Mouse (Mus musculus): ENCODE results near the gene Fndc3b. TPM values are rescaled to one million over a fixed set of nuclear protein-coding genes. Genes with fewer than 3 reads are reported as not detected.
"Not testable (repeated sequence)": the region's sequence is repeated elsewhere in the genome, so short reads cannot be mapped to it uniquely, and the experiment has no call there.

Fndc3b gene
- polyA plus RNA-seq, 1 experiment from 2014 or later, result 11.3 TPM

- Histone ChIP-seq H3K36me3 (replicated peaks; ENCODE audit: control insufficient read depth, insufficient read depth) (no peaks in the 10 kb centered on the region), H3K4me2 (replicated peaks) (no peak overlapping the region), H3K27ac (no peak overlapping the region), H3K9ac (no peak overlapping the region), H3K27me3 (ENCODE audit: control insufficient read depth, insufficient read depth, low read length) (no peaks in the 10 kb centered on the region), H3K9me3 (ENCODE audit: control insufficient read depth, low read length) (no peaks in the 10 kb centered on the region), H3K4me1 (replicated peaks; ENCODE audit: control insufficient read depth, insufficient read depth, low read length) (no peaks in the 10 kb centered on the region), H3K4me3 (replicated peaks; ENCODE audit: low read length) (no peak overlapping the region)
- no peak for ATAC-seq (ENCODE audit: low FRiP score)
- DNase-seq (ENCODE audit: low spot score), result no peak
- 89% methylated on average over 9 of the region's 9 CpGs for WGBS
These were observed 220.2 kb downstream of the Fndc3b start for GRCm38 (mm10) chr3:27490891-27491290.

GRCm38 (mm10) chr3:27489550-27489949 is 221.6 kb downstream of the Fndc3b start:
- Histone ChIP-seq H3K9ac (no peak overlapping the region), H3K9me3 (ENCODE audit: control insufficient read depth, low read length) (no peaks in the 10 kb centered on the region), H3K4me2 (replicated peaks) (no peak overlapping the region), H3K4me1 (replicated peaks; ENCODE audit: control insufficient read depth, insufficient read depth, low read length) (no peaks in the 10 kb centered on the region), H3K27me3 (ENCODE audit: control insufficient read depth, insufficient read depth, low read length) (no peaks in the 10 kb centered on the region), H3K4me3 (replicated peaks; ENCODE audit: low read length) (no peak overlapping the region), H3K27ac (no peak overlapping the region), H3K36me3 (replicated peaks; ENCODE audit: control insufficient read depth, insufficient read depth) (no peaks in the 10 kb centered on the region)
- WGBS, result 84% methylated on average over 6 of the region's 6 CpGs
- ATAC-seq (ENCODE audit: low FRiP score) (no peak), DNase-seq (ENCODE audit: low spot score) (no peak)

- 94% methylated on average over 4 of the region's 4 CpGs for WGBS
- H3K36me3 ChIP-seq (replicated peaks; ENCODE audit: control insufficient read depth, insufficient read depth), result no peaks in the 10 kb centered on the region
- no peak overlapping the region for H3K4me3 ChIP-seq (replicated peaks; ENCODE audit: low read length)
- DNase-seq (ENCODE audit: low spot score) (no peak), ATAC-seq (ENCODE audit: low FRiP score) (no peak)
- H3K27ac ChIP-seq, result no peak overlapping the region
- H3K9ac ChIP-seq, result no peak overlapping the region
- H3K27me3 ChIP-seq (ENCODE audit: control insufficient read depth, insufficient read depth, low read length), result no peaks in the 10 kb centered on the region
- H3K4me2 ChIP-seq (replicated peaks), result no peak overlapping the region
- no peaks in the 10 kb centered on the region for H3K4me1 ChIP-seq (replicated peaks; ENCODE audit: control insufficient read depth, insufficient read depth, low read length)
- no peaks in the 10 kb centered on the region for H3K9me3 ChIP-seq (ENCODE audit: control insufficient read depth, low read length)
These were observed 226.0 kb downstream of the Fndc3b start for GRCm38 (mm10) chr3:27485141-27485540.

GRCm38 (mm10) chr3:27484698-27485097 is 226.4 kb downstream of the Fndc3b start:
- no peak for ATAC-seq (ENCODE audit: low FRiP score)
- WGBS, result 67% methylated on average over 3 of the region's 3 CpGs
- no peak overlapping the region for H3K9ac ChIP-seq

GRCm38 (mm10) chr3:27483762-27484161 is 227.3 kb downstream of the Fndc3b start:
- WGBS, result 89% methylated on average over 10 of the region's 10 CpGs
- H3K27me3 ChIP-seq (ENCODE audit: control insufficient read depth, insufficient read depth, low read length), result no peaks in the 10 kb centered on the region

More at GRCm38 (mm10) chr3:27484698-27485097, 226.4 kb downstream of the Fndc3b start:
- H3K4me1 ChIP-seq (replicated peaks; ENCODE audit: control insufficient read depth, insufficient read depth, low read length), result no peaks in the 10 kb centered on the region
- H3K27me3 ChIP-seq (ENCODE audit: control insufficient read depth, insufficient read depth, low read length), result no peaks in the 10 kb centered on the region
- H3K27ac ChIP-seq, result no peak overlapping the region
- H3K36me3 ChIP-seq (replicated peaks; ENCODE audit: control insufficient read depth, insufficient read depth), result no peaks in the 10 kb centered on the region
- no peak overlapping the region for H3K4me2 ChIP-seq (replicated peaks)
- no peak for DNase-seq (ENCODE audit: low spot score)
- H3K9me3 ChIP-seq (ENCODE audit: control insufficient read depth, low read length), result no peaks in the 10 kb centered on the region
- no peak overlapping the region for H3K4me3 ChIP-seq (replicated peaks; ENCODE audit: low read length)

GRCm38 (mm10) chr3:27483321-27483720 is 227.8 kb downstream of the Fndc3b start:
- ATAC-seq (ENCODE audit: low FRiP score), result no peak
- H3K36me3 ChIP-seq (replicated peaks; ENCODE audit: control insufficient read depth, insufficient read depth), result no peaks in the 10 kb centered on the region
- no peak overlapping the region for H3K4me3 ChIP-seq (replicated peaks; ENCODE audit: low read length)
- H3K4me2 ChIP-seq (replicated peaks), result no peak overlapping the region
- H3K4me1 ChIP-seq (replicated peaks; ENCODE audit: control insufficient read depth, insufficient read depth, low read length), result no peaks in the 10 kb centered on the region
- no peak overlapping the region for H3K27ac ChIP-seq
- 94% methylated on average over 3 of the region's 3 CpGs for WGBS
- H3K9ac ChIP-seq, result no peak overlapping the region
- H3K27me3 ChIP-seq (ENCODE audit: control insufficient read depth, insufficient read depth, low read length), result no peaks in the 10 kb centered on the region
- H3K9me3 ChIP-seq (ENCODE audit: control insufficient read depth, low read length), result no peaks in the 10 kb centered on the region
- DNase-seq (ENCODE audit: low spot score), result no peak

More at GRCm38 (mm10) chr3:27483762-27484161, 227.3 kb downstream of the Fndc3b start:
- H3K4me1 ChIP-seq (replicated peaks; ENCODE audit: control insufficient read depth, insufficient read depth, low read length), result no peaks in the 10 kb centered on the region
- no peak overlapping the region for H3K4me2 ChIP-seq (replicated peaks)
- H3K9me3 ChIP-seq (ENCODE audit: control insufficient read depth, low read length), result no peaks in the 10 kb centered on the region
- no peak overlapping the region for H3K9ac ChIP-seq
- no peak overlapping the region for H3K27ac ChIP-seq
- ATAC-seq (ENCODE audit: low FRiP score) (no peak), DNase-seq (ENCODE audit: low spot score) (no peak)
- no peaks in the 10 kb centered on the region for H3K36me3 ChIP-seq (replicated peaks; ENCODE audit: control insufficient read depth, insufficient read depth)
- no peak overlapping the region for H3K4me3 ChIP-seq (replicated peaks; ENCODE audit: low read length)

GRCm38 (mm10) chr3:27481738-27482137 is 229.4 kb downstream of the Fndc3b start:
- Histone ChIP-seq H3K36me3 (replicated peaks; ENCODE audit: control insufficient read depth, insufficient read depth) (no peaks in the 10 kb centered on the region), H3K4me1 (replicated peaks; ENCODE audit: control insufficient read depth, insufficient read depth, low read length) (no peaks in the 10 kb centered on the region), H3K27me3 (ENCODE audit: control insufficient read depth, insufficient read depth, low read length) (no peaks in the 10 kb centered on the region), H3K4me3 (replicated peaks; ENCODE audit: low read length) (no peak overlapping the region), H3K27ac (no peak overlapping the region), H3K9me3 (ENCODE audit: control insufficient read depth, low read length) (no peaks in the 10 kb centered on the region), H3K4me2 (replicated peaks) (no peak overlapping the region), H3K9ac (no peak overlapping the region)
- 95% methylated on average over 5 of the region's 5 CpGs for WGBS
- DNase-seq (ENCODE audit: low spot score) (no peak), ATAC-seq (ENCODE audit: low FRiP score) (no peak)

GRCm38 (mm10) chr3:27479378-27479777 is 231.7 kb downstream of the Fndc3b start:
- DNase-seq (ENCODE audit: low spot score) (no peak), ATAC-seq (ENCODE audit: low FRiP score) (no peak)
- H3K4me2 ChIP-seq (replicated peaks), result no peak overlapping the region
- no peak overlapping the region for H3K9ac ChIP-seq
- no peak overlapping the region for H3K4me3 ChIP-seq (replicated peaks; ENCODE audit: low read length)
- no peaks in the 10 kb centered on the region for H3K9me3 ChIP-seq (ENCODE audit: control insufficient read depth, low read length)
- 78% methylated on average over 2 of the region's 2 CpGs for WGBS
- H3K27me3 ChIP-seq (ENCODE audit: control insufficient read depth, insufficient read depth, low read length), result no peaks in the 10 kb centered on the region
- H3K4me1 ChIP-seq (replicated peaks; ENCODE audit: control insufficient read depth, insufficient read depth, low read length), result no peaks in the 10 kb centered on the region
- no peak overlapping the region for H3K27ac ChIP-seq
- no peaks in the 10 kb centered on the region for H3K36me3 ChIP-seq (replicated peaks; ENCODE audit: control insufficient read depth, insufficient read depth)

GRCm38 (mm10) chr3:27478563-27479156 is 232.4 kb downstream of the Fndc3b start:
- DNase-seq (ENCODE audit: low spot score) (peak; percentile 46), ATAC-seq (ENCODE audit: low FRiP score) (peak; percentile 74; the same call in 1 of the 2 replicates)
- Histone ChIP-seq H3K27me3 (ENCODE audit: control insufficient read depth, insufficient read depth, low read length) (no peaks in the 10 kb centered on the region), H3K4me1 (replicated peaks; ENCODE audit: control insufficient read depth, insufficient read depth, low read length) (no peaks in the 10 kb centered on the region), H3K4me2 (replicated peaks) (no peak overlapping the region), H3K9ac (no peak overlapping the region), H3K4me3 (replicated peaks; ENCODE audit: low read length) (no peak overlapping the region), H3K36me3 (replicated peaks; ENCODE audit: control insufficient read depth, insufficient read depth) (no peaks in the 10 kb centered on the region), H3K27ac (no peak overlapping the region), H3K9me3 (ENCODE audit: control insufficient read depth, low read length) (no peaks in the 10 kb centered on the region)
- WGBS, result 80% methylated on average over 16 of the region's 16 CpGs

GRCm38 (mm10) chr3:27477749-27478148 is 233.4 kb downstream of the Fndc3b start:
- not testable (repeated sequence) for H3K9me3 ChIP-seq (ENCODE audit: control insufficient read depth, low read length); ATAC-seq (ENCODE audit: low FRiP score); H3K4me2 ChIP-seq (replicated peaks); H3K4me3 ChIP-seq (replicated peaks; ENCODE audit: low read length); H3K36me3 ChIP-seq (replicated peaks; ENCODE audit: control insufficient read depth, insufficient read depth); H3K9ac ChIP-seq; H3K27ac ChIP-seq; H3K4me1 ChIP-seq (replicated peaks; ENCODE audit: control insufficient read depth, insufficient read depth, low read length); DNase-seq (ENCODE audit: low spot score); H3K27me3 ChIP-seq (ENCODE audit: control insufficient read depth, insufficient read depth, low read length)
- WGBS, result 86% methylated on average over 3 of the region's 3 CpGs
